Mouse (Mus musculus): ENCODE results near the gene Rab43. TPM values are rescaled to one million over a fixed set of nuclear protein-coding genes. Genes with fewer than 3 reads are reported as not detected.
A peak's percentile ranks its signal among the peaks of the same experiment; 100 is the strongest.

Rab43 gene
- total RNA-seq (2022), result 1 to 10 TPM; 3.6 to 5.4 (median 4.5) TPM

DNA sequence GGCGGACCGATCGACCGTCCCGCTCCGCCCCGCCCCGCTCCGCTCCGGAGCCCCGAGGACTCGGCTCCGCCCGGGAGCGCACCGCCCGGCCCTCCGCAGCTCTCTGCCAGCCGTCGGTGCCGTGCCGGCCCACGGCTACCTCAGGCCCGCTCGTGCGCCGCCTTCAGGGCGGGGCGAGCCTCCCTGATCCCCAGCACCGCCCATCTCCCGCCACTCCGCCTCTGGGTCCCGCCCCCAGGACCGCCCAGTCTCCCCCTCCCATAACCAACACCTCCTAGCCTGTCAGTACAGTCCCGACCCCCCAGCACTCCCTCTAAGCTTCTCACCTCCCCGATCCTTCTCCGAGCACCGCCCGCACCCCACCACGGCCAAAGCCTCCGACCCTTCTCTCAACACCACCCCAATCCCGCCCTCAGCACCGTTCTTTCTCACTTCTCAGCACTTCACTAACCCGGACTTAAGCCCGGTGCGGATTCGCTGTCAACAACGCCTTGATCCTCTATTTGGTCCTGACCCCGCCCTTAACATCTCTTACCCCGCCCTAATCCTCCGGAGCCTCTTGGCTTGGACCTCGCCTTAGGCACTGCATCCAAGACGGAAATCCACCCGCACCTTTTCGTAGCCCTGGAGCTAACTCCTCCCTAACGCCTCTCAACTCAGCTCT lies at the start of gene Rab43:
Gene Rab43 (minus strand): TSS at position 490 of the 664 bp plus-strand sequence.
- DNase-seq (ENCODE audit: low spot score in 2 of 2), result peak; percentile 92 to 94

DNA sequence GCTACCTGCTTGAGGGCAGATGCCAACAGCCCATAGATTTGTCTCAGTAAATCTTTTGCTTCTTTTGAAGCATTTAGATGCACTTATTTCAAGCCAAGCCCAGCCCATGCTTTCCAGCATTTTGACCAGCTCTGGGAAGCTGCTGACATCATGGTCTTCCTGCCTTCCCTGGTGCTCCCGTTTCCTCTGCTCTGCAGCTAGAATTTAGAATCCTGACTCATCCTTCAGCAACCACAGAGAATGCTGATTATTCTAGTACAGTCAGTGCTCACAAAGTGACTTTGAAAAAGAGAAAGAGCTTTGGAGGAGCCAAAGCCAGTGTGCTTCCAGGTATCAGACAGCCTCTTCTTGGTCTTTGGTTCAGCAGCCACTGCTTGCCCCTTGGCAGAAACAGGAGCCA lies 45.1 kb upstream of the Rab43 start:
- no peak for DNase-seq (ENCODE audit: low spot score in 2 of 2)

DNA sequence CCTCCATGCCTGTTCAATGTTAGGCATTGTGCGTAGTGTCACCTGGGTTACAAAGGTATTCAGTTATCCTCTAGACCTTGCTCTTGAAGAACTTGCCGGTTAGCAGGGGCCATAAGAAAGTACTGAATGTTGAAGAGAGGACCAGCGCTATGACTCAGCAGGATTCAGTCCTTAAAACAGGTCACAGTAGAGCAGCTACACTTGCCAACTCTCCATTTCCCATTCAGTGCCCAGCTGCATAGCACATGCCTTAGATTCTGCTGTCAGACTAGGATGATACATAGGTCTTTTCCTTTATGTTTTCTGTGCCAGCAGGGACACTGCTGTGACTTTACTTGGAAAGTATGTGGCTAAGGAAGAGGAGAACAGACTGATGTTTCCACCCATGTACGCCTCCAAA lies 41.5 kb upstream of the Rab43 start:
- DNase-seq (ENCODE audit: low spot score in 2 of 2), result no peak

- no peak for DNase-seq (ENCODE audit: low spot score in 2 of 2)
Observed at GRCm38 (mm10) chr6:87851871-87852270, 39.9 kb upstream of the Rab43 start.

DNA sequence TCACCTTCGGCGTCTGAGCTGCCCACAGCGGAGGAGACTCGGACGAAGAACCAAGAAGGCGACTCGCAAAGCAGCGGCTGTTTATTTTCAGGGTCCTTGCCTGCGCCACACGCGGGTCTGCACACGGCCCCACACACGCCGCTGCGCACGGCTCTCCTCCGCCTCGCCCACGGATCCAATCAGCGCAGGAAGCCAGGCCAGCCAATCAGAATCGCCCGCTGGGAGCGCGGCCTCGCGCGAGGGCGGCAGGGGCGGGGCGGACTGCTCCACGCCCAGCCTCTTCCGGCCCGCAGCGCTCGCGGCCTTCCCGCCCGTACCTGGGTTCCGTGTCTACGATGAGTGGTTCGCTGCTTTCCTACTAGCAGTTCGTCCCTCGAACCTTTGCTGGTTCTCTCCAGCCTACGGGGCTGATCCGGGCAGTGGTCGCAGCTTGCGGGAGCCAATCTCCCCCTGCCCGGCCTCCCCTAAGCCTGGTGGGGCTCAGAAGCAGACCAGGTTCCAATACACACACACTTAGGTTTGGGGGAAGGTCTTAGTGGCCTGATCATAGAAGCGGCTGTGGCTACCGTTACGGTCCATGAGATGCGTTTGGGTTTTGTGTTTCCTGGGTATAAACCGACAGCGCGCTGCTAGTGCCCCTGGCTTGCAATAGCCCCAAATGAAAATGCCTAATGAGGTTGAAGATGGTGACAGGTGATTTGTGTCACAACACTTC lies 39.1 kb upstream of the Rab43 start, which contains the start of gene Cnbp:
Gene Cnbp (minus strand): TSS at position 207 of the 715 bp plus-strand sequence.
- DNase-seq (ENCODE audit: low spot score in 2 of 2), result peak; percentile 96

GRCm38 (mm10) chr6:87850155-87850899 lies 38.4 kb upstream of the Rab43 start:
- peak; percentile 43 to 49 for DNase-seq (ENCODE audit: low spot score in 2 of 2)

- no peak for DNase-seq (ENCODE audit: low spot score in 2 of 2)
Observed at GRCm38 (mm10) chr6:87849780-87850154, 37.8 kb upstream of the Rab43 start.

GRCm38 (mm10) chr6:87846813-87847212 lies 34.8 kb upstream of the Rab43 start:
- no peak for DNase-seq (ENCODE audit: low spot score in 2 of 2)

DNA sequence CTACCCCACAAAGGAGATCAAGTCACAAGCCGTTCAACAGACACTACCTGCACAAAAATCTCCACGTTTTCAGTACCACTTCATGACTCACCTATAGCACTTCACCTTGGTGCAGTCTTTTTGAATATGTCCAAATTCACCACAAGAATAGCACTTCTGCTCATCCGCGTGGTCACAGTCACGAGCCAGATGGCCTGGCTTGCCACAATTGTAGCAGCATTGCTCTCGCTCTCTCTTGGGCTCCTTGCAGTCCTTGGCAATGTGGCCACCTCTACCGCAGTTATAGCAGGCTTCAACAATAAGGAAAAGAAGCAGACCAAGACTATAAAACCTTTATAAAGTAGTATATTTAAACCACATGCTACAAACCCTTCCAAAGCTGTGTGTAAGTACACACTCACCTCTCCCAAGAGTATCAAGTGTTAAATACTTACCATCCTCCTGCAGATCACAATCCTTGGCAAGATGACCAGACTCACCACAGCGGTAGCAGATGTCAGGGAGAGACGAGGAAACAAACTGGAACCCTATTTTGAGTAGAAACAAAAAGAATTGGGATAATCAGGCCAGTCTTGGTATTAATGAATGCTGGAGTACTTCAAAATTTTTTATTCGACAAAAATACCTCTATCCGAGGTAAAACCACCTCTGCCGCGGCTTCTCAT lies 33.2 kb upstream of the Rab43 start:
- no peak for DNase-seq (ENCODE audit: low spot score in 2 of 2)

GRCm38 (mm10) chr6:87842254-87842653 lies 30.3 kb upstream of the Rab43 start:
- no peak for DNase-seq (ENCODE audit: low spot score in 2 of 2)

GRCm38 (mm10) chr6:87841635-87842034 lies 29.7 kb upstream of the Rab43 start:
- DNase-seq (ENCODE audit: low spot score in 2 of 2), result no peak

- DNase-seq (ENCODE audit: low spot score in 2 of 2), result no peak
Observed at GRCm38 (mm10) chr6:87839797-87840341, 27.9 kb upstream of the Rab43 start.

DNA sequence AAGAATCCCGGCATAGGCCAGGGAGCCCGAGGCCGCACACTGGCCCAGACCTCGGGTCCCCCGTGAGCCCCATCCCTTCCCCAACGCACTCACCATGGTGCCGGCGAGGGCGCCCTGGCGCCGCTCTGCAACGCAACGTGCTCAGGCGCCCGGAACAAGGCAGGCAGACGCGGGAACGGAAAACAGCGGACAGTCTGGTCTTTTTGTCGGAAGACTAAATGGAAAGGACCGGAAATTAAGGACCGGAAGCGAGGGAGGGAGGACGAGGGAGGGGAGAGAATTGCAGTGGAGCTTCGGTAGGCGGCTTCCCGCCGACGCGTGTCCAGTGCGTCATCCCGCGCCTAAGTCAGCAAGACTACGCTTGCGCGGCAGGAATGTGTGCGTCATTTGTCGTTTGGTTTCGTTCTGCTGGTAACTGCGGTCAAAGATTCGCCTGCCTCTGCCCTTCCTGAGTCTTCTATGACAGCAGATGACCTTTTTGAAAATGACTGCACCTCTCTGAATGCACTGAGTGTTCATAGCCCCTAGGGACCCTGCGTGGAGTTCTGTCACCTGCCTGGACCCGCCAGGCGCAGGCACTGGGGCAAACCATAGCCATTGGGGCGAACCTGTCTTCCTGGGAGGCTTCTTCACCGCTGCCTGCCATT lies 26.7 kb upstream of the Rab43 start, which contains the start of gene Isy1:
Gene Isy1 (minus strand): TSS at position 248 of the 647 bp plus-strand sequence.
- peak; percentile 91 to 93 for DNase-seq (ENCODE audit: low spot score in 2 of 2)

GRCm38 (mm10) chr6:87835695-87836094 lies 23.7 kb upstream of the Rab43 start, which contains the start of gene Gm45140:
TSS of gene Gm45140 (minus strand) at chr6:87835795.
- DNase-seq (ENCODE audit: low spot score in 2 of 2), result no peak

DNA sequence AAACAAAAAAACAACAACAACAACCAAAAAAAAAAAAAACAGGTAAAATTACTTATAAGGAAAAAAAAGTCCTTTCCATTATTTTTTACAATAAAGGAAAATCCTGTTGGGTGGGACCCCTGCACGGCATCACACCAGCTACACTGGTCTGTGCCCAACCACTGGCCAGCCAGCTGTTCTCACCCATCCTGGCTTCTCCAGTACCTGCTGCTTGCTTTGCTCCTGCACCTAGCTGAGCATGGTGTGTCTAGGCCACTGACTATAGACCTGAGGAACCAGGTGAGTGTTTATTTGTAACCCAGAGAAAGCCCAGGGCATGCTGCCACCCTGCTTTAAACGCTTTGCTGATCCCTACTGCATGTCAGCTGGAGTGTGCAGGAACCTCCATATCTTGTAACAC lies 8.4 kb upstream of the Rab43 start:
- no peak for DNase-seq (ENCODE audit: low spot score in 2 of 2)

- no peak for DNase-seq (ENCODE audit: low spot score in 2 of 2)
Observed at GRCm38 (mm10) chr6:87814486-87814885, 2.5 kb upstream of the Rab43 start.

GRCm38 (mm10) chr6:87812656-87813055 lies 692 bp upstream of the Rab43 start:
- no peak for DNase-seq (ENCODE audit: low spot score in 2 of 2)

- peak; percentile 24 to 47 for DNase-seq (ENCODE audit: low spot score in 2 of 2)
Observed at GRCm38 (mm10) chr6:87810713-87811669, 973 bp downstream of the Rab43 start.

- no peak for DNase-seq (ENCODE audit: low spot score in 2 of 2)
Observed at GRCm38 (mm10) chr6:87810311-87810710, 1.7 kb downstream of the Rab43 start.

Measured in gastrocnemius, adult 8-10 months (tissue).